Mouse (Mus musculus) lung, postnatal 25 days (tissue): ENCODE measurements around the gene Psapl1.
"Not testable (repeated sequence)": the region's sequence is repeated elsewhere in the genome, so short reads cannot be mapped to it uniquely, and the experiment has no call there.

Experiments used
- DNase-seq: peaks from one replicate; pipeline ENCODE4 v3.0.0; 2022; ENCODE audit warnings: low spot score

Gene Psapl1

GRCm38 (mm10) chr5:36203421-36203820 lies 400 bp upstream of the Psapl1 start:
- DNase-seq = no peak

- no peak for DNase-seq
Observed at GRCm38 (mm10) chr5:36205397-36205796, 1.6 kb downstream of the Psapl1 start.

GRCm38 (mm10) chr5:36208803-36209202 lies 5.0 kb downstream of the Psapl1 start:
- no peak for DNase-seq

- DNase-seq = no peak
Observed at GRCm38 (mm10) chr5:36213310-36213709, 9.5 kb downstream of the Psapl1 start.

GRCm38 (mm10) chr5:36220105-36220504 lies 16.3 kb downstream of the Psapl1 start:
- no peak for DNase-seq

- DNase-seq = no peak
Observed at GRCm38 (mm10) chr5:36220626-36221025, 16.8 kb downstream of the Psapl1 start.

GRCm38 (mm10) chr5:36223787-36224186 lies 20.0 kb downstream of the Psapl1 start:
- DNase-seq = peak; percentile 38

- DNase-seq = no peak
Observed at GRCm38 (mm10) chr5:36225855-36226254, 22.0 kb downstream of the Psapl1 start.

GRCm38 (mm10) chr5:36226296-36226695 lies 22.5 kb downstream of the Psapl1 start:
- no peak for DNase-seq

- DNase-seq = no peak
Observed at GRCm38 (mm10) chr5:36228405-36229370, 24.9 kb downstream of the Psapl1 start.

GRCm38 (mm10) chr5:36230301-36230780 lies 26.5 kb downstream of the Psapl1 start:
- DNase-seq = no peak

- not testable (repeated sequence) for DNase-seq
Observed at GRCm38 (mm10) chr5:36237526-36237925, 33.7 kb downstream of the Psapl1 start.

- DNase-seq = peak; percentile 9
Observed at GRCm38 (mm10) chr5:36248022-36248421, 44.2 kb downstream of the Psapl1 start.

- peak; percentile 6 for DNase-seq
Observed at GRCm38 (mm10) chr5:36252746-36253504, 49.1 kb downstream of the Psapl1 start.

- DNase-seq = no peak
Observed at GRCm38 (mm10) chr5:36254642-36255516, 51.1 kb downstream of the Psapl1 start.
